Mouse (Mus musculus) gonadal fat pad, adult 2 months (tissue): ENCODE measurements around the gene Scd3. TPM values are rescaled to one million over a fixed set of nuclear protein-coding genes. Genes with fewer than 3 reads are reported as not detected.

Source experiments
- polyA plus RNA-seq: library from polyadenylated mRNA; depleted of rRNA; stranded (reverse); fragments of >200 nt; gene quantifications from 2 replicates; pipeline ENCODE4 v1.2.3, GENCODE M21; 2012; rRNA removed

Scd3 gene
- polyA plus RNA-seq, 1 experiment = 11.4 TPM

Other genes starting within 250 kb of the Scd3 start
- gene Cpn1, start 216.7 kb upstream of the Scd3 start, polyA plus RNA-seq = 18.6 and 29.0 TPM in 2 replicates
- gene Cyp2c23, start 174.1 kb upstream of the Scd3 start, polyA plus RNA-seq = 0.25 and 0.31 TPM in 2 replicates
- gene Erlin1, start 133.5 kb upstream of the Scd3 start, polyA plus RNA-seq = 9.5 and 9.9 TPM in 2 replicates
- 19.4 and 20.0 TPM in 2 replicates for gene Chuk, start 95.8 kb upstream of the Scd3 start, polyA plus RNA-seq
- 8.0 and 8.5 TPM in 2 replicates for gene Cwf19l1, start 67.4 kb upstream of the Scd3 start, polyA plus RNA-seq
- 21.3 and 22.1 TPM in 2 replicates for gene Bloc1s2, start 56.8 kb upstream of the Scd3 start, polyA plus RNA-seq
- gene Pkd2l1, start 10.8 kb upstream of the Scd3 start, polyA plus RNA-seq = 0.84 and 1.1 TPM in 2 replicates
- gene Scd2, start 90.4 kb downstream of the Scd3 start, polyA plus RNA-seq = 426 and 494 TPM in 2 replicates
- gene Scd4, start 129.8 kb downstream of the Scd3 start, polyA plus RNA-seq = 0.52 and 0.73 TPM in 2 replicates
- 3,525 and 4,693 TPM in 2 replicates for gene Scd1, start 204.6 kb downstream of the Scd3 start, polyA plus RNA-seq